Mouse (Mus musculus): ENCODE data around the gene Six2.
"Not testable (repeated sequence)": the region's sequence is repeated elsewhere in the genome, so short reads cannot be mapped to it uniquely, and the experiment has no call there.

Six2 gene

DNA sequence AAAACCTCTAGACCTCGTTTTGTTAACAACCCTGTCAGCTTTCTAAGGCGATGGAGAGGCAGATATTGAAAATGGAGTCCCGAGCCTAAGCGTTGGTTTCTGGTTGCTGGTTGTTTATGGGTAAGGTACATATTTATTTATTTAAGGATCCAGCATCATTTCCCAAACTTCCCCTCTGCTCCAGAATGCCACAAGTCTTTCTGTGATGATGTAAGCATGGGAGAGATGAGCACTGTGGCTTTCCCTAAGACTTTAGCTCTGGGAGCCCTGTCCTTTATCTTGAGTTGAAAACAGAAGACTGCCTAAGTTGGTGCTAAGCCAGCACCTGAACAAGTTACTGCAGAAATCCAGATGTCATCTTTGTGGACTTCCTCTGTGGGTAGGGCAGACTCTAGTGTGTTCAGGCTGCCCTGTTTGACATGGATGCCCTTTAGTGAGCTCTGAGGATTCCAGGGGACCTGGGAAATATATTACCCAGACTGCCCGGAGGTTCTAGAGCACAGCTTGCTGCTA lies 1.8 kb upstream of the Six2 start:
- DNase-seq = no peak

DNA sequence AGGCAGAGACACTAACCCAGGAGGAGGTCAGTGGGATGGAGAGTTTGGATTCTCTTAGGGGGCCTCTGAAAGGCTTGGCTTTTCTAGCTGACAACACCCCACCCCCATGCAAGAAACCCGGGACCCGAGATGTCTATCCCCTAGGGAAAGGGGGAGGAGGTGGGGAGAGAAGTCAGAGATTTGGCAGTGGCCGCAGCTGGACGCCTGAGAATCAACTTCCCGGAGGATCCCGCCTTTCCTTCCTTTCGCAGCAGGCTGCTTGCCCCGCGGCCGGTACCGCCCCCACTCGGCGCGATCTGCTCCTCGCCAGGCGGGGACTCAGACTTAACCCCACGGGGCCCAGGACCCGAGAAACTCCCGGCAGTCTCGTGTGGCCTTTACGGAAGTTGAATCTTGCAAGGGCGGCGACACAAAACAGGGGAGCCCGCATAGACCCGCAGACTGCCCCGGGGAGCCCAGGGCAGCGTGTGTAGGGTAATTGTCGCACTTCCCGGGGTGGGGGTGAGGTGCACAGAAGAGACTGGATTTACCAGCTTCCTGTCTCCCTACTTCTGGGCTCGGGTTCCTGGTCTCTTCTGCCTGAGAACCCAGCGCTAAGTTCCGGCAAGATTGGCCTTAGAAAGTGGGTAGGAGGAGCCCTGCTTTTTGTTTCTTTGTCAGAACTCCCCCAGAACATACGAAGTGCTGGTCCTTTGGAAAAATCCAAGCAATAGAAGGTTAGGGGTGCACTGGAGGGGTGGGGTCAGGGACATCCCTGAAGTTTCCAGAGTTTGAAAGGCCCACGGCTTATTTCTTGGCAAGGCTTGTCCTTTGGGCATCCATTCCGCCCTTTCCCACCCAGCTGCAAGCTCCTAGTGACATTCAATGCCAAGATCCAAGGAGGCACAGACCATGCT lies 1.1 kb upstream of the Six2 start:
- no peak for DNase-seq

DNA sequence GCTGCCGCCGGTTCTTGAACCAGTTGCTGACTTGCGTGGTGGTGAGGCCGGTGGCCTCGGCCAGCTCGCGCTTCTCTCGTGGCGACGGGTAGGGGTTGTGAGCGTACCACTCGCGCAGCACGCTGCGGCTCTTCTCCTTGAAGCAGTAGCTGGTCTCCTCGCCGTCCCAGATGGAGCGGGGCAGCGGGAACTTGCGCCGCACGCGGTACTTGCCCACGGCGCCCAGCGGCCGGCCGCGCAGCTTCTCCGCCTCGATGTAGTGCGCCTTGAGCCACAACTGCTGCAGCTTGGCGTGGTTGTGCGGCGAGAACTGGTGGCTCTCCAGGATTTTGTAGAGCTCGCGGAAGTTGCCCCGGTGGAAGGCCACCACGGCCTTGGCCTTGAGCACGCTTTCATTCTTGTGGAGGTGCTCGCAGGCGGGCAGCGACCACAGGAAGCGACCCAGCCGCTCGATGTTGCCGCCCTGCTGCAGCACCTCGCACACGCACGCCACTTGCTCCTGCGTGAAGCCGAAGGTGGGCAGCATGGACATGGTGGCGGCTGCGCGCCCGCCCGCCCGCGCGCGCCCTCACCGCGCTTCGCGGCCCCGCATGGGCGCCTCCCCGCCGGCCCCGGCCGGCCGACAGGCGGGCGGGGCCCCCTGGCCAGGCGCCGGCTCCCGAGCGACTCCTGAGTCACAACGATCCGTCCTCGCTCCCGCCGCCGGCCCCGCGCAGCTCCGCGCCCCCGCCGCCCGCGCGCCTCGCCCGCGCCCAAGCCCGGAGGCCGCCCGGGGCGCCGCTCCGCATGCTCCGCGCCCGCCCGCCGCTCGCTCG lies 446 bp downstream of the Six2 start:
- no peak for DNase-seq

DNA sequence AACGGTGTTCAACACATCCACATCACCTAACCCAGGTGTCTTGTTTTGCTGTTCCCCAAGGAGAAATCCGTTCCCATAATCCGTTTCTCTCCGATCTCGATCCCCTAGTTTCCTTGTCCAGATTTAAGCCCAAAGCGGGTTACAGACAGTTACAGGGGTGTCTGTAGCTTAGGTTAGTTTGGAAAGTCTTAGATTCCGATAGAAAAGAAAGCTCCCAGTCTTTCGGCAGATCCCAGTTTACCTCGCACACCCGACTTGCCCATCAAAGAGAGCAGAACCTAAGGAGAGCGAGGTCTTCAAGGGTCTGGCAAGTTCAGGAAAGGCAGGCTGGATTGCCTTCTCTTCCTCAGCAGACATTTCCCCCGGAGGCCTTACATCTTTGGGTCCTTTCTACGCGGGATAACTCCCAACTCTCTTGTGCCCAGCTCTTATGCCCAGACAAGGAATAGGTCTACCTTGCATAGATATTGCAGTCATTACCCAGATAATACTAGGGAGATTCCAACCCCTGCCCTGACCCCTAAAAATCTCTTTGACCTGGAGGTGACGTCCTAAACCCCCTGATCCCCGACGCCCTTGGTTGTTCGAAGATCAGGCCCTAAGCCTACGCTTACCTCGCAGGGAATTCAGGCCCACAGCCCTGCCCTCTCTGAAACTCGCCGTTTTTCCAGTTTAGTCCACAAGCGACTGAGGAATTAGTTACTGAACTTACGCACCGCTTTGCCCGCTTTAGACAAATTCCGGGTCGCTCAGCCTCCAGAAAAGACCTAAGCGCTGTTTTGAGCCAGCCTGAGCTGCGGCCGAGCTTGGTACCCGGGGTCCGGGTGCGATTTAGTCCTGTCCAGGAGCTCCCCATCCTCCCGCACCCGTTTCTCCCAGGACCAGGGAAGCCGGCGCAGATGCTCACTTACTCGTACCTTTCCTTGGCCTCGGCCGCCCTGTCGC lies 1.3 kb downstream of the Six2 start:
- no peak for DNase-seq

DNA sequence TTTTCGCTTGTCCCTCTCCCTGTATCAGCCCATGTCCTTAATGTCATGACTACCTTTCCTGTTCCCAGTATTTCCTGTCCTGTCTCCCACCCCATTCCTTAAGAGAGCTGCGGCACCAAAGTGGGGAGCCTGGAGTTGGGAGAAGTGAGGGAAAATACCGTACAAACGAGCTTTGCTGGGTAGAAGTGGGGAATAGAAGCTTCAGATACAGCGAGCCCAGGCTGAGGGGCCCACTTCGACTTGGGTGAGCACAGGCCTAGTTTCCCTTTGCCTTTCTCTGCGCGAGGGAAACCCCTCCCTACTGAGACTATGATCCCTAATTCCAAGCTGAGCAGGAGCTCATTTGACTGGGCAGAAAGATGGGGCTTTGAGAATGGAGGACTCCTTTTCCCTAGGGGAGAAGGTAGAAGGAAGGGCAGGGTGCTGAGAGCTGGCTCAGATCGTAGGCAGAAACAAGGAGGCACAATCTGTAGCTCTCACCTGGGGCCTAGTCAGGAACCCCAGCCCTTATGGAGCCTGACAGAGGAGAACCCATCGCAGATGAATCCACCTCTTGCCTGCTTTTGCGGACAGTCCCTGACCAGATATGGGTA lies 2.3 kb downstream of the Six2 start:
- no peak for DNase-seq

DNA sequence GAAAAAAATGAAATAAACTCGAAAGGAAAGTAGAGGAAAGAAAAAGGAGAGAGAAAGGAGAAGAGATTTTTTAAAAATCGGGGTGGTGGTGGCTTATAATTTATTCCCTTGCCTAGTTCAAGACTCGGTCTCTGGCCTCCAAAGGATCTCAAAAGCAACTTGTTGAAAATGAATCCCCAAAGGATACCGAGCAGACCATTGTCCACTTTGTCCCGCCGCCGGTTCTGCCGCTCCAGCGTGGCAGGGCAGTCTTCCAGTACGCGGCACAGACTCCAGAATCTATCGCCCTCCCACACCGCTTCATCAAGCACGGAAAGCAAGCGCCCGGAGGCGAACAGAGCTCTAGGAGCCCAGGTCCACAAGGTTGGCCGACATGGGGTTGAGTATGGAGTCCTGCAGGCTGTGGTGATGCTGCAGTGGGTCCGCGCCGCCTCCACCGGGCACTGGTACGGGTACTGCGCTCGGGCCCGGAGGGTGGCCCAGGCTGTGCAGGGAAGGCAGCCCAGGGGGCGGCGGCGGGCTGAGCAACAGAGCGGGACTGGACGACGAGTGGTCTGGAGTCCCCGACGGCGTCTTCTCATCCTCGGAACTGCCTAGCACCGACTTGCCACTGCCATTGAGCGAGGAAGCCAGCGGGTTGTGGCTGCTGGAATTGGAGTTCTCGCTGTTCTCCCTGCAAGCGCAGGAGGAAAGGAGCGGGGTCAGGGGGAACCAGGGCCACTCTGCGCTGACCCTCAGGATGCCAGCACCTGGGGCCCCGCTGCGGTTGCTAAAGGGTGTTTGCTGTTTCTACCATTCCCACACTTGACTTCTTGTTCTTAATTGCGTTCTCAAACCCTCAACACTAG lies 3.0 kb downstream of the Six2 start:
- no peak for DNase-seq

DNA sequence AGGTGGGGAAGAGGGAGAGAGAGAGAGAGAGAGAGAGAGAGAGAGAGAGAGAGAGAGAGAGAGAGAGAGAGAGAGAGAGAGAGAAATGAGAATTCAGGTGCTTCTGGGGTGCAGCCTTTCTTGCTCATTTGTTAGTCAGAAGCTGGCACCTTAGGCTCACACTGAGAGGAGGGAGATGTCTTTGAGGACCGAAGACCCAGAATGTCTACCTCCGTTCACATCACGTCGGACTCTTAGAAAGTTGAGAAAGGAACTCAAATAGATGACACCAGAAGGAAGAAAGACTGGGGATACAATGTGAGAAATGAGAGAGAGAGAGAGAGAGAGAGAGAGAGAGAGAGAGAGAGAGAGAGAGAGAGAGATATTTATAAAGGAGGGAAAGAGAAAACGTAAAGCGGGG lies 3.6 kb downstream of the Six2 start:
- not testable (repeated sequence) for DNase-seq

DNA sequence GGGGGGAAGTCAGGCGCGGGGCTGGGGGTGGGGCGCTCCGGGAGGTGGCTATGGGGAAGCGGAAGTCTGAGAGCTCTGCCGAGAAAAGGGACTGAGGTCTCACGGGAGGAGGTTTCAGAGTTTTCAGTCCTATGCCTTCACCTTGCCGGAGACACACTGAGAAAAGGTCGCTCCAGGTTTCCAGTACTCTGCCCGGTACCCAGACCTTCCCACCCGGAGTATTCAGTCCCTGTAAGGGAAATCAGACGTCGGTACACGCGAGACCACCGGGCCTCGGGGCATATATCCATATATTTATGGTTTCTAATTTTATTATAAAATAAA lies 4.1 kb downstream of the Six2 start:
- no peak for DNase-seq

DNA sequence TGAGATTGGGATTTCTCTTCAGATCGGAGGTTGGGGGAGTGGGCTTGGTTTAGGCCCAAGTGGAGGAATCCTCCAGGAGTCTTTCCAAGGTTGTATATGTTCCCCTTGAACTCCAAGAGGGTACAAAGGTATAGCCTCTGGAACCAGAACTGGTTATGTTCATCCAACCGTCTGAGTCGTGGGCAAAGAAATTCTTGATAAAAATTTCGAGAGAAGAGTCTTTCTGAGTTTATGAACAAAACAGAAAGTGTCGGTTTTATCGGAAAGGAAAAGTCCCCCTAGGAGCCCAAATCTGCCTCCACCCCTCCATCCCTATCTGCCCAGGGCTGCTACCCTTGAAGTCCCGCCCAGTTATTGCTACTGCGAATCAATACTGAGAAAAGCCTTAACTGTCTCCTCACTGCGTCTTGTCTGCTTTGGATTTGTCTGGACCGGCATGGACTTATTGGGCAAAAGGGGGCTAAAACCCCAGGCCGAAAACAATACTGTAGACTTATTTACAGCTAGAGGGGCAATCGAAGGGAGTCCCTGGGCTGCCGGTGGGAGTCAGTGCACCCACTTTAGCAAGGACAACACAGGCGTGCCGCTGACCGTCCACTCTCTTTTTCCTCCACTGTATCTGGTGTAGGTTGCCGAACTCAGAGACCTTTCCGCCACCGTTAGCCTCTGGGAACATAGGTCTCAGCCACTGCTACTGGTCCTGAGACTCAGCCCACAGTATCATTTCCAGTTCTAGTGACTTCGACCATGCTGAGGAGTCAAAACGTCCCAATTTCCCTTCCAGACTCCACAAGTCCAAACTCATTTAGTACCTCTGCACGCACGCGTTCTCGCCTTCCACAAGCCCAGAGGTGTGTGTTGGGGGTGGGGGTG lies 4.7 kb downstream of the Six2 start:
- no peak for DNase-seq

DNA sequence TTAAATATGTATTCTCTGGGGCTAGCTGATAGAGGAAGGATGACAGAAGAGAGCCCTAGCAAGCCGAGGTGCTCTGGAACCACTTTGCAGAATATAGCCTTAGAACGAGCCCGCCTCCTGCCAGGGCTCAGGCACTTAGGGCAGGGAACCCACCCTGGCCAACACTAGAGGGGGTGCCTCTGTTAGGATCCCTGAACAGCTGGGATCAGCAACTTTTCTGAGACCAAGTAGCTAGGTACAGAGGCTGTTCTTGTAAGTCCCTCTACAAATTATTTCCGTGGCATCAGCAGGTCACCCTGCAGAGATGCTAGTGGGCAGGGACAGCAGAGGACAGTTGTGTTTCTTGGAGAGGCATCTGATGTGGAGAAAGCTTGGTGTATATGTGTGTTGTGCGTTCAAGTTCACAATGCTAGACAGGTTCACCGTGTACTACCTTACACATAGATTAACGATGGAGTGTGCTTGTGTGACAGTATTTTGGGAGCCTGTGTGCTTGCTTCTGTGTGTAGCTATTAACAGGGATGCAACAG lies 5.8 kb downstream of the Six2 start:
- no peak for DNase-seq

DNA sequence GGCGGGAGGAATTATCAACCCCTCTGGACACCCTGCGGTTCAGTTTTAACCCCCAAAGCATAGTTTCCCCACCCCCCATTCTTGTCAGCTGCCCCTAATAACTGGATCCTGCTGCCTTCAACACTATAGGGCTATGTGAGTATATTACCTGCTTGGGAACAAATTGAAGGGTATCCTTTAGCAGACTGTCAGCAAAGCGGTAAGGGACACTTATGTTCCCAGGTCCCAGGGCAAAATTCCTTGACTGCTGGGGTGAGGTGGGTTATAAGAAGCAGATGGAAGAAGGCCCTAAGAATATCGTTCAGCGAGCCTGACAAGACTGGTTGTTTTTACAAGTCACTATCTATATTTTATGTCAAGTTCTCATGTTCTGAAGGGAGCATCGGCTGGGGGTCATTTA lies 6.3 kb downstream of the Six2 start:
- no peak for DNase-seq

DNA sequence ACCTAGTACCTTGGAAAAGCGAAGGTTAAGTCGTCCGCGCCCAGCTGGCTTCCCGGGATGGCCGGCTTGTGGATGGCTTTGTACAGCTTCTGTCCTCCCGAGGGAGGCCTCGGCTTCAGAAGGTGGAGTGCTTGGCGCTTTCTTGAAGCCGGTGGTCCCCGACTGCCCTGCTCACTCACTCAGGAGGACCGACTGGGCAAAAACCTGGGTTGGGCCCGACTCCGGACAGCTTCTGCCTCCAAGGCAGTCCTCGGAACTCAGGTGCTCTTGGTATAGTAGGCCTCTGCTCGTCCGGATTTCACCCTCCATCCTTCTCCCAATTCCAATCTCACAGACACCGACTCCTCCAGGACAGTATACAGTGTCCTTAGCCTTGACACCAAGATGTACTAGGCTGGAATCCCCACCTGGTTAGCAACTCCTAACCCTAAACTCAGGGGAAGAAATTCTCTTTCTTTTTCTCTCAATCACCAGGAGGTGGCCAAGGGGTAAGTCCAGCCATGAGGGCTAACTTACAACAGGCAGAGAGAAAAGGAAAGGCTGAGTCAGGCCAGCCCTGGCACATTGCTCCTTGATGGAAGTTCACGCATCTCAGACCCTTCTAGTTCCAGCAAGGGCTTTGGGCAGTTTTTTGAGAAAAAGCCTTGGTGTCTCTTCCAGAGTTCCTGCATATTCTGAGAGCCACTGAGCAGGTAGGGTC lies 7.1 kb downstream of the Six2 start:
- no peak for DNase-seq

DNA sequence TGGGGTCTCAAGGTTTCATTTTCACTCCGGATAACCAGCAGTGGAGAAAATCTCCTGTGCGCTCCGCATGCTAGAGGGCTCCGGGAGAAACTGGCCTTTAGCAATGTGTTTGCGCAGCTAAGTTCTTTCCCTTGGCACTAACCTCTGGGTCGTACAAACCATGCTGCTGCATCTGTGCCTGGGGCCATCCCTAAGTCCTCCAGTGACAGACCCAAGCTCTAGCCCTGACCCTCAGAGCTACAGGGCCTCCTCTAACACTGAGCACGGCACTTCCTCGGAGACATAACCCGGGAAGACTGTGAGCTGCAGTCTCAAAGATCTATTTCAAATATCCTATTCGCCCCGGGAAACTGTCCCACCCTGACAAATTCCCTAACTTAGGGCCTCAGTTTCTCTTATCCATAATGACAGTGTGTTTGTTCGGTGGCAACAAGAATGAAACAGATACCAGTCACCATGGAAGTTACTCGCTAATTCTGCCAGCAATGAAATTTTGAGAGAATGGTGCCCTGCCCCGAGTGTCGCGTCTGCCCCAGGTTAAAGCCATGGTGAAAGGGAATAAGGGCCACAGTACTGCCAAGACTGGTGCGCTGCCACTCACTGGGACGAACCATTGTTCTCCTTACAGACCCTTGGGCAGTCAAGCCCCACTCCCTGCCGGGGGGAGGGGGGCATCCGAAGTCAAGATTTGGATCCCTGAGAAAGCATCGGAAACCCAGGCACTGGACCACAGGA lies 7.8 kb downstream of the Six2 start:
- DNase-seq = no peak

DNA sequence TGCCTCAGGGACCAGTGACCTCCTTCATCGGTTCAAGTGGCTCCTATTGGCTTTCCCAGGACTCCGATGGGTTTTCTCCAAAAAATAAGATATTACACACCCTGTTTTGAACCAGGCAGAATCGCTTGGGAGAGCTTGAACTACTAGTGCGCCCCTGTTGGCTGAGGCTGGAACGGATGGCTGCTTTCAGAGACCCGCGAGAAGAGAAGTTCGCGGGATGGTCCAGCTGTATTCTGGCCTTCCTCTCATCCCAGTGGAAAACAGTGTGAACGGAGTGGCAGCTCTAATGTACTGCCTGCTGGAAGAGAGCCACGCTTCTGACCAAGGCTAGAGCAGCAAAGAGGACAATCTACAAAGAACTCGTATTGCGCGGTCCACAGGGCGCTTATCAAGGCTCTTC lies 8.4 kb downstream of the Six2 start:
- no peak for DNase-seq

DNA sequence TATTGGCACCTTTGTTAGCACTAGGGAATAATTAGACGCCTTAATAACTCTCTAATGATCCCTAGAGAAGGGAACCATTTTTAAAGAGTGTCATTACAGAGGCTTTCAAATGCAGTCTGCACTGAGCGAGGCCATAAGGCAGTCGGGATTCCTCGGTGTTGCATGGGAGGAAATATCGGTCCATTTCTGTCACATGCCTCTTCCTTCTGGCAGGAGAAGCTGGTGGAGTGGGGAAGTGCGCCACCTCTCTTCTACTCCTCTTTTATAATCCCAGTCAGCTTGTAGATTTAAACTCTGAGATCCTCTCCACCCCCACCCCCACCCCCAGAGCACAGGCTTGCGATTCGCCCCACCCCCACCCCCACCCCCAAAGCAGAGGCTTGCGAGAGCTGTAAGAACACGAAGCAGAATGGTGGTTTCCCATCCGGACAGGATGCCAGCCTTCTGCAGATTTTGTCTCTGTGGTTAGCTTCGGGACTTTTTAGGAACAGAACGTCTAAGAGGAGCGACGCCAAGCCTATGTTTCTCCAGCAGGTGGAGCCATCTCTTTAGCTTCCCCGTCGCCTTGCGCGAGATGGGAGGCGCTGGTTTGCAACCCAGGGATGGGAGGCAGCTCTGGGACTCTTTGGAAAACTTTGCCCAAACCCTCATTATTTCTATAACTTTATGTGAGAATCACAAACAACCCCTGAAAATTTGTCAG lies 23.3 kb downstream of the Six2 start:
- peak; percentile 77 for DNase-seq

DNA sequence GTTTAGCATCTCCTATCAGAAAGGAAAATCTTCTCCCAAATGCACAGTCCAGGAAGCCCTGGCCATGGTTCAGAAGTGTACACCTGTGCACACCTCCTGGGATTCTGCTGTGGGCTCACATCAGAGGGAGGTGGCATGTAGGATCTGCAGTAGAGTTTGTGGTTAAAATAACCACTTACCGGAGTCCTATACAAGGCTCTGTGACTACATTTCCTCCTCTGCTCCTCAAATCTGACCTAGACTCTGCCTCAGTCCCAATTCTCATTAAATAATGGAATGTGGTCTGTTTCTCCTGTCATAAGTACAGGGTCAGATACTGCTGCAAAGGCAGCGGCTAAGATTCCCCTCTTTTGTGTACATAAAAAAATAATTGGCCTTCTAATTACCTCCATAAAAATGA lies 23.9 kb downstream of the Six2 start:
- DNase-seq = no peak

DNA sequence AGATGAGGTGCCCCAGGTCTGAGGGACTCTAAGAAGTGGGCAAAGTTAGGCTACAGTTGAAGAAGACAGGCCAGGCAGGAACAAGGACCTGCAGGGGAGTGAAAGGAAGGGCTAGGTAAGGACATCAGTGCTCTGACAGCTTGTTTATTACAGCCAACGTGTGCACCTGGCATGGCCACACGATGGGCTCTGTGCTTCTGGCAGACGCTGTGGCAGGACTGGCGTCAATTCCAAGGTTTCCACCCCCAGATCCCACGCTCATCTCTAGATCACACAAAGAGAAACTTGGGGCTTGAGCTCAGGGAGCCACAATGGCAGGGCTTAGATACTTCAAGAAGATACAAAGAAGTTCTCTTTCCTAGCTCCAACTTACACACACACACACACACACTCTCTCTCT lies 26.6 kb downstream of the Six2 start:
- no peak for DNase-seq

DNA sequence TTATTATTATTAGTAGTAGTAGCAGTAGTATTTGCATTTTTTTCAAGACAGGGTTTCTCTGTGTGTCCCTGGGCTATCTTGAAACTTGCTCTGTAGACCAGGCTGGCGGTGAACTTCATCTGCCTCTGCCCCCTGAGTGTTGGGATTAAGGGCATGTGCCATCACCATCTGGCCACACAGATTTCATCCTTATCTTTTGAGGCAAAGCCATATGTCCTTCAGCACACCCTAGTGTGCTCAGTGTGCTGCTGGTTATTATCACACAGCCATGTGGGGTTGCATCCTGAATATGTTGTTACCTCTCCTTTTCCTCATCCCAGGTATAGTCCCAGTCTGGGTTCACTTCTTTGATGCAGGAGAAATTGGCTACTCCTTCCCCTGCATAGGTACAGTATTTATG lies 28.1 kb downstream of the Six2 start:
- no peak for DNase-seq
